Mouse (Mus musculus) cortical plate, adult 2 months (tissue): ENCODE measurements around the gene Btbd35f10. TPM values are rescaled to one million over a fixed set of nuclear protein-coding genes. Genes with fewer than 3 reads are reported as not detected.
"Not testable (repeated sequence)": the region's sequence is repeated elsewhere in the genome, so short reads cannot be mapped to it uniquely, and the experiment has no call there.

ENCODE experiments used
- H3K27ac ChIP-seq: fragments of 200-500 bp; 2 replicates; pipeline ENCODE4 v1.5.1; 2012; ENCODE audit warnings: low read length, control low read depth, inconsistent platforms; ENCODE audit not compliant: insufficient read depth
- H3K4me1 ChIP-seq: fragments of 200-500 bp; 2 replicates; pipeline ENCODE4 v1.6.1; 2011; ENCODE audit warnings: low read length; ENCODE audit not compliant: control insufficient read depth, insufficient read depth
- H3K4me3 ChIP-seq: fragments of 200-500 bp; 2 replicates; pipeline ENCODE4 v1.5.1; 2011; ENCODE audit warnings: mild to moderate bottlenecking, low read length, control low read depth; ENCODE audit not compliant: insufficient read depth
- polyA plus RNA-seq: library from polyadenylated mRNA; depleted of rRNA; stranded (reverse); fragments of >200 nt; gene quantifications from 2 replicates; pipeline ENCODE4 v1.2.3, GENCODE M21; 2012; rRNA removed

The Btbd35f10 gene
- not detected in 2 replicates for polyA plus RNA-seq

- not testable (repeated sequence) for H3K4me3 ChIP-seq, H3K27ac ChIP-seq, H3K4me1 ChIP-seq
These were observed at the start of gene Btbd35f10 for GRCm38 (mm10) chrX:3752785-3753184. Btbd35f10 (minus strand) TSS chrX:3752885.

Other genes starting within 250 kb of the Btbd35f10 start
- not detected in 2 replicates for gene Btbd35f18, start 52.7 kb downstream of the Btbd35f10 start, polyA plus RNA-seq
- not detected in 2 replicates for gene Btbd35f16, start 204.1 kb upstream of the Btbd35f10 start, polyA plus RNA-seq